Comparison of ENCODE assay signal across 8 mouse cellular contexts in the genomic region with DNA sequence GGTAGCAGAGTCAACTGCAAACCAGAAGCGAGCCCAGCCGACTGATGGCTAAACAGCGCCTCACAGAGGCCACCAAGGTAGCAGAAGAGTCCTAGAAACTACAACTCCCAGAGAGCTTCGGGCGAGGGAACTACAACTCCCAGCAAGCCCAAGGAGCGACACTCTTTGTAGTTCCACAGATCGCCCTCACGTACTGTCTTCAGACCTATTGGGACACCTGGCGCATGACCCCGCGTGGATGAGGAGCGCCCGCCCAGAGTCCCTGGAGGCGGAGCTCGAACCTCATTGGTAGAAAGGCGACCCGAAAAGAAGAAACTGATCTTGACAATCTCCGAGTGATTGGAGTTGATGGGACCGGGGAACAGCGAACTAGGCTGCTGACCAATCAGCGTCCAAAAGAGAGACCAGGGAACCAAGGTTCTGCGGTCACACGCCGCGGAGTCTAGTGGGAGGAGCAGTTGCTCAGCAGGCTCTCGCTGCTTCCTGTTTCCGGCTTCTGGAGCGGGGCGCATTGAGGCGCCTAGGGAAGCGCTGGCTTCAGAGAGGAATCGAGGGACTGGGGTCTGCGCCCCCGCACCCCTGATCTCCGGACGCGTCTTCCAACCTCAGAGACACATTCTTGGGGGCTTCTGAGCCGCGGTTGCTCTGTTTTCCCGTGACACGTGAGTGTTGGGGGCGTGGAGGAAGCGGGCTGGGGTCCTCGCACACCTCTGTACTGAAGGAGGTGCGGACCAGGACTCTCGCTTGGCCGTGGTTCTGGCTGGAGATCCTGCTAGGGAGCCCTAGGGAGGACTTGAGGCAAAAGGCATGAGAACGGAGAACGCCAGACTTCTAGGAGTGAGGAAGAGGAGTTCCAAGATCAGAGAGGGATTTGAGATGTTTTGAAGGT. TPM values are rescaled to one million over a fixed set of nuclear protein-coding genes. Genes with fewer than 3 reads are reported as not detected.
DNase-seq lines count a peak whose midpoint lies in the region; ATAC-seq and TF ChIP-seq lines count a peak whose summit lies in the region.

A gene (plus strand): TSS at position 216 of the 889 bp plus-strand sequence.

- DNase-seq in 3T3-L1 (ENCODE audit: low read depth, low spot score) = peak; percentile 100
- DNase-seq in adrenal gland, postnatal 4 days (ENCODE audit: low spot score in 2 of 2) = peak; percentile 68 to 86
- DNase-seq in embryonic facial prominence, embryonic 14.5 days (ENCODE audit: low spot score) = peak; percentile 99
- DNase-seq in heart, adult 2 months = peak; percentile 93 to 97
- DNase-seq in kidney, adult 8-10 months = peak; percentile 99
- peak; percentile 85 to 91 for DNase-seq in spleen, postnatal 10 days (ENCODE audit: low spot score in 2 of 2)

- H3K79me2 ChIP-seq in heart, adult 2 months (replicated peaks; ENCODE audit: control insufficient read depth, insufficient read depth, low read length) = no peaks in the 10 kb centered on the region

- TF ChIP-seq EP300 in heart, adult 2 months (IDR thresholded peaks at IDR 0.05; ENCODE audit: insufficient read depth, low read depth, low read length) = peak; percentile 43; the same call in 1 of the 2 replicates

- H3K9me3 ChIP-seq in embryonic facial prominence, embryonic 14.5 days (ENCODE audit: control insufficient read depth, low read length) = no peaks in the 10 kb centered on the region
- no peaks in the 10 kb centered on the region for H3K9me3 ChIP-seq in limb, embryonic 13.5 days
- H3K9me3 ChIP-seq in midbrain, embryonic 16.5 days (replicated peaks; ENCODE audit: control insufficient read depth, low read length, poor library complexity, severe bottlenecking) = no peaks in the 10 kb centered on the region

- peak; percentile 91 for TF ChIP-seq CTCF in heart, adult 2 months (IDR thresholded peaks at IDR 0.05)

- peak; percentile 65 for TF ChIP-seq POLR2A in heart, adult 2 months (IDR thresholded peaks at IDR 0.05; ENCODE audit: insufficient read depth, low read depth, low read length)

- H3K9ac ChIP-seq in embryonic facial prominence, embryonic 14.5 days (ENCODE audit: low read depth, low read length) = peak within 1 kb of the TSS; percentile 87
- peak within 1 kb of the TSS; percentile 91 for H3K9ac ChIP-seq in heart, adult 2 months (ENCODE audit: low read depth, low read length)
- peak within 1 kb of the TSS; percentile 88 for H3K9ac ChIP-seq in limb, embryonic 13.5 days
- peak within 1 kb of the TSS; percentile 82 for H3K9ac ChIP-seq in midbrain, embryonic 16.5 days (ENCODE audit: low read depth, low read length)

- peaks cover 9% of the 10 kb centered on the region for H3K36me3 ChIP-seq in embryonic facial prominence, embryonic 14.5 days (ENCODE audit: control insufficient read depth, insufficient read depth, low read length)
- H3K36me3 ChIP-seq in heart, adult 2 months (ENCODE audit: control insufficient read depth, insufficient read depth, low read length) = peaks cover 7% of the 10 kb centered on the region
- H3K36me3 ChIP-seq in limb, embryonic 13.5 days = peaks cover 18% of the 10 kb centered on the region
- 0 out of 2 replicates have a peak, but pooled peaks cover 4% of the 10 kb centered on the region for H3K36me3 ChIP-seq in midbrain, embryonic 16.5 days (ENCODE audit: control insufficient read depth, insufficient read depth, low read length)

- WGBS in embryonic facial prominence, embryonic 14.5 days = under 1% methylated on average over 41 of the region's 49 CpGs
- WGBS in heart, adult 2 months = under 1% methylated on average over 49 of the region's 49 CpGs
- WGBS in limb, embryonic 13.5 days = under 1% methylated on average over 49 of the region's 49 CpGs
- WGBS in midbrain, embryonic 16.5 days = under 1% methylated on average over 46 of the region's 49 CpGs

- H3K27ac ChIP-seq in embryonic facial prominence, embryonic 14.5 days (replicated peaks; ENCODE audit: low read depth, low read length) = peak within 1 kb of the TSS; percentile 78
- peak within 1 kb of the TSS; percentile 80 for H3K27ac ChIP-seq in heart, adult 2 months
- peak within 1 kb of the TSS; percentile 75 for H3K27ac ChIP-seq in limb, embryonic 13.5 days
- H3K27ac ChIP-seq in midbrain, embryonic 16.5 days (ENCODE audit: low read length) = peak within 1 kb of the TSS; percentile 56

- intact Hi-C loops in heart, adult 2 months (cut with DNase I) = loop anchor here (1.0 to 10.0 kb wide), 2 partner anchors 31 to 1044 kb away; no protein-coding TSS in a partner anchor

- H3K4me3 ChIP-seq in embryonic facial prominence, embryonic 14.5 days (ENCODE audit: low read depth, low read length) = peak within 1 kb of the TSS; percentile 76
- H3K4me3 ChIP-seq in heart, adult 2 months = peak within 1 kb of the TSS; percentile 90
- H3K4me3 ChIP-seq in limb, embryonic 13.5 days = peak within 1 kb of the TSS; percentile 88
- H3K4me3 ChIP-seq in midbrain, embryonic 16.5 days (ENCODE audit: low read depth, low read length) = peak within 1 kb of the TSS; percentile 65

- peaks cover 10% of the 10 kb centered on the region for H3K4me1 ChIP-seq in embryonic facial prominence, embryonic 14.5 days (ENCODE audit: control insufficient read depth, insufficient read depth, low read length)
- no peaks in the 10 kb centered on the region; the same call in 1 of the 2 replicates for H3K4me1 ChIP-seq in heart, adult 2 months (ENCODE audit: control insufficient read depth, insufficient read depth, low read length)
- H3K4me1 ChIP-seq in limb, embryonic 13.5 days = peaks cover 28% of the 10 kb centered on the region
- peaks cover 18% of the 10 kb centered on the region for H3K4me1 ChIP-seq in midbrain, embryonic 16.5 days (ENCODE audit: control insufficient read depth, insufficient read depth, low read length)

- peak within 1 kb of the TSS; percentile 70 for H3K4me2 ChIP-seq in embryonic facial prominence, embryonic 14.5 days (ENCODE audit: low read depth, low read length)
- H3K4me2 ChIP-seq in limb, embryonic 13.5 days (replicated peaks) = peak within 1 kb of the TSS; percentile 86
- peak within 1 kb of the TSS; percentile 80 for H3K4me2 ChIP-seq in midbrain, embryonic 16.5 days (ENCODE audit: low read length)

- no peaks in the 10 kb centered on the region for H3K27me3 ChIP-seq in embryonic facial prominence, embryonic 14.5 days (replicated peaks; ENCODE audit: control insufficient read depth, insufficient read depth, low read length)
- H3K27me3 ChIP-seq in heart, adult 2 months (ENCODE audit: control insufficient read depth, insufficient read depth, low read length) = no peaks in the 10 kb centered on the region
- H3K27me3 ChIP-seq in limb, embryonic 13.5 days = no peaks in the 10 kb centered on the region
- H3K27me3 ChIP-seq in midbrain, embryonic 16.5 days (ENCODE audit: control insufficient read depth, insufficient read depth, low read depth, low read length) = no peaks in the 10 kb centered on the region

- ATAC-seq in embryonic facial prominence, embryonic 14.5 days (ENCODE audit: low read depth) = peak; percentile 99
- ATAC-seq in limb, embryonic 13.5 days (ENCODE audit: low FRiP score, low read depth) = peak; percentile 99
- ATAC-seq in midbrain, embryonic 16.5 days = peak; percentile 99

RNA-seq across cellular contexts. Expression of the gene that starts here (rescaled TPM):
- total RNA-seq in adrenal gland, postnatal 4 days (2021) = 100 to 1,000 TPM; 138 to 140 TPM
- 86.8 and 87.9 TPM in 2 replicates for polyA plus RNA-seq in embryonic facial prominence, embryonic 14.5 days (2014; fragmentation: Nextera tagmentation; extraction: Ambion mirVana)
- 10 to 100 TPM; 39.8 to 43.2 TPM for total RNA-seq in heart, adult 2 months (2021)
- 27.6 and 49.3 TPM in 2 replicates for polyA plus RNA-seq in heart, adult 2 months (2012; rRNA removed)
- polyA plus RNA-seq in limb, embryonic 13.5 days (2015; fragmentation: Nextera tagmentation; extraction: Ambion mirVana) = 77.6 and 79.1 TPM in 2 replicates
- polyA plus RNA-seq in midbrain, embryonic 16.5 days (2015; fragmentation: Nextera tagmentation; extraction: Ambion mirVana) = 50.5 and 54.1 TPM in 2 replicates

Comparison
In these comparisons a context has a peak if more than half of its experiments do, and no peak if none do; other contexts are left out.
1. Peak in every context shown above with its lines: DNase-seq, ATAC-seq, H3K4me3 ChIP-seq and H3K27ac ChIP-seq.